ENCODE assay signal across 20 mouse cellular contexts in the genomic region with DNA sequence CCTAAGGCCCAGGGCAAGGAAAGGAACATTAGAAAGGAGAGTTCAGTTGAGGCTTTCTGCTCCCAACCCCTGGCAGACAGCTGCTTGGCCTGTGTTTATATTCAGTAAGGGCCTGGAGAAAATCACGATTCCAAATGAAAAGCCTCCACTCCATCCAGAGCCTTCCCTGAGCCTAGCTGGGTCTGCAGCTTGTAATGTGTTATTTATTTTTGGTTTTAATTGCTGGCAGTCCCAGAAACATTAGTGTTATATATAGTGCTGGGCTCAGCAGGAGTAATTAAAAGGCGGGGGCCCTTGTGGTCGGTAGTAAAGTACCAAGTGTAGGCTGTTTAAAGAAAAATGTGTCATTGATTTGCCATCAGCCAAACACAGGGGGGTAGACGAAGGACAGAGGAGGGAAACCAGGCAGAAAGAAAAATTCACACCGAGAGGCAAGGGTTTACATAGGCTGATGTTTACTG.
DNase-seq lines count a peak whose midpoint lies in the region; ATAC-seq and TF ChIP-seq lines count a peak whose summit lies in the region.
"Had no signal": no experiment of that assay in that cellular context is flagged by ENCODE, and none has a peak within 500 bp of the region (broad histone marks: within the 10 kb centered on the region; RNA-seq: fewer than 3 reads in every experiment).

No protein-coding gene starts in this region.

- no peaks in the 10 kb centered on the region for H3K9me3 ChIP-seq in lung, embryonic 14.5 days (ENCODE audit: low read depth, low read length)
- H3K9me3 ChIP-seq in embryonic facial prominence, embryonic 14.5 days (ENCODE audit: control insufficient read depth, low read length), result no peaks in the 10 kb centered on the region
- H3K9me3 ChIP-seq: embryonic facial prominence, embryonic 12.5 days; neural tube, embryonic 12.5 days had no signal

- peaks cover 3% of the 10 kb centered on the region; the same call in 1 of the 2 replicates for H3K4me1 ChIP-seq in lung, embryonic 14.5 days (ENCODE audit: insufficient read depth)
- no peaks in the 10 kb centered on the region for H3K4me1 ChIP-seq in lung, adult 2 months (ENCODE audit: control insufficient read depth, insufficient read depth, low read length)
- peaks cover 10% of the 10 kb centered on the region; the same call in 1 of the 2 replicates for H3K4me1 ChIP-seq in embryonic facial prominence, embryonic 14.5 days (ENCODE audit: control insufficient read depth, insufficient read depth, low read length)
- H3K4me1 ChIP-seq in olfactory bulb, adult 2 months (ENCODE audit: control insufficient read depth, insufficient read depth, low read length), result peaks cover 15% of the 10 kb centered on the region

- peak; percentile 62 for ATAC-seq in lung, embryonic 14.5 days (ENCODE audit: insufficient read depth)
- peak; percentile 47; the same call in 1 of the 2 replicates for ATAC-seq in embryonic facial prominence, embryonic 14.5 days (ENCODE audit: low read depth)
- ATAC-seq: forebrain, embryonic 14.5 days had no signal

- H3K4me2 ChIP-seq in lung, embryonic 14.5 days, result no peak overlapping the region
- H3K4me2 ChIP-seq in embryonic facial prominence, embryonic 14.5 days (ENCODE audit: low read depth, low read length), result no peak overlapping the region
- H3K4me2 ChIP-seq: embryonic facial prominence, embryonic 12.5 days; neural tube, embryonic 12.5 days had no signal

- no peaks in the 10 kb centered on the region for H3K36me3 ChIP-seq in lung, embryonic 14.5 days (ENCODE audit: insufficient read depth)
- H3K36me3 ChIP-seq in embryonic facial prominence, embryonic 14.5 days (ENCODE audit: control insufficient read depth, insufficient read depth, low read length), result no peaks in the 10 kb centered on the region
- H3K36me3 ChIP-seq: embryonic facial prominence, embryonic 12.5 days; G1E; neural tube, embryonic 12.5 days had no signal

- WGBS in lung, embryonic 14.5 days, result 16% methylated on average over 5 of the region's 5 CpGs
- WGBS in lung, adult 2 months, result 30% methylated on average over 5 of the region's 5 CpGs
- WGBS in embryonic facial prominence, embryonic 14.5 days, result 31% methylated on average over 5 of the region's 5 CpGs
- 20% methylated on average over 5 of the region's 5 CpGs for WGBS in olfactory bulb, adult 2 months

- DNase-seq in gastrocnemius, postnatal 14 days, result peak; percentile 38
- DNase-seq in gastrocnemius, postnatal 4 days (ENCODE audit: low spot score in 2 of 2), result no peak
- peak; percentile 63 for DNase-seq in lung, embryonic 14.5 days
- no peak for DNase-seq in lung, adult 2 months
- DNase-seq in embryonic facial prominence, embryonic 14.5 days (ENCODE audit: low spot score), result peak; percentile 75
- DNase-seq in urinary bladder, postnatal 25 days (ENCODE audit: low spot score), result no peak
- no peak for DNase-seq in layer of hippocampus, adult 11-12 months (ENCODE audit: low spot score)
- DNase-seq: cerebellum, adult 18-20 months; gastrocnemius, postnatal 25 days; heart, postnatal 4 days; kidney, adult 11 months; left cerebral cortex, postnatal 4 days; midbrain, embryonic 14.5 days; thymus, adult 2 months had no signal

- intact Hi-C loops in gastrocnemius, postnatal 14 days (cut with DNase I; ENCODE audit: low total_unique reads), result no loop called here

- peak overlapping the region; percentile 40 for H3K27ac ChIP-seq in lung, embryonic 14.5 days (ENCODE audit: low read depth)
- peak overlapping the region; percentile 35 for H3K27ac ChIP-seq in embryonic facial prominence, embryonic 14.5 days (replicated peaks; ENCODE audit: low read depth, low read length)
- H3K27ac ChIP-seq in olfactory bulb, adult 2 months (ENCODE audit: insufficient read depth, low read depth, low read length), result peak overlapping the region; percentile 84
- H3K27ac ChIP-seq: embryonic facial prominence, embryonic 12.5 days; macrophage; neural tube, embryonic 12.5 days had no signal

- no peak for TF ChIP-seq POLR2A in lung, adult 2 months (IDR thresholded peaks at IDR 0.05; ENCODE audit: borderline replicate concordance, extremely low read depth, low read depth, low read length)
- TF ChIP-seq POLR2A in olfactory bulb, adult 2 months (IDR thresholded peaks at IDR 0.05; ENCODE audit: insufficient read depth, low read depth, low read length), result no peak

- H3K27me3 ChIP-seq in lung, embryonic 14.5 days (ENCODE audit: insufficient read depth, low read length), result no peaks in the 10 kb centered on the region
- no peaks in the 10 kb centered on the region for H3K27me3 ChIP-seq in embryonic facial prominence, embryonic 14.5 days (replicated peaks; ENCODE audit: control insufficient read depth, insufficient read depth, low read length)
- H3K27me3 ChIP-seq: embryonic facial prominence, embryonic 12.5 days; neural tube, embryonic 12.5 days had no signal

- no peak for TF ChIP-seq CTCF in lung, embryonic 14.5 days (IDR thresholded peaks at IDR 0.05; ENCODE audit: low read depth)
- TF ChIP-seq CTCF in lung, adult 2 months (IDR thresholded peaks at IDR 0.05; ENCODE audit: insufficient read depth, low read length), result no peak
- TF ChIP-seq CTCF in olfactory bulb, adult 2 months (IDR thresholded peaks at IDR 0.05; ENCODE audit: insufficient read depth, low read depth, low read length), result no peak

- H3K4me3 ChIP-seq in lung, embryonic 14.5 days (ENCODE audit: low read depth, low read length), result no peak overlapping the region
- H3K4me3 ChIP-seq in lung, adult 2 months (replicated peaks; ENCODE audit: extremely low read depth, low read depth, low read length), result no peak overlapping the region
- H3K4me3 ChIP-seq in embryonic facial prominence, embryonic 14.5 days (ENCODE audit: low read depth, low read length), result no peak overlapping the region
- H3K4me3 ChIP-seq in olfactory bulb, adult 2 months (ENCODE audit: insufficient read depth, low read depth, low read length), result no peak overlapping the region
- H3K4me3 ChIP-seq: embryonic facial prominence, embryonic 12.5 days; neural tube, embryonic 12.5 days had no signal

- no peak overlapping the region for H3K9ac ChIP-seq in lung, embryonic 14.5 days
- no peak overlapping the region for H3K9ac ChIP-seq in embryonic facial prominence, embryonic 14.5 days (ENCODE audit: low read depth, low read length)
- H3K9ac ChIP-seq: embryonic facial prominence, embryonic 12.5 days; neural tube, embryonic 12.5 days had no signal

Comparison
In these comparisons a context has a peak if more than half of its experiments do, and no peak if none do; other contexts are left out.
1. DNase-seq: peak in gastrocnemius, postnatal 14 days (single experiment), lung, embryonic 14.5 days (single experiment) and embryonic facial prominence, embryonic 14.5 days (single experiment); none in gastrocnemius, postnatal 4 days (0 of 2), lung, adult 2 months (single experiment), urinary bladder, postnatal 25 days (single experiment) and layer of hippocampus, adult 11-12 months (single experiment).
2. Peak in every context shown above with its lines, with median percentiles within 50 percentile points of each other: H3K27ac ChIP-seq.